ENCODE assay signal across 18 mouse cellular contexts in the genomic region with DNA sequence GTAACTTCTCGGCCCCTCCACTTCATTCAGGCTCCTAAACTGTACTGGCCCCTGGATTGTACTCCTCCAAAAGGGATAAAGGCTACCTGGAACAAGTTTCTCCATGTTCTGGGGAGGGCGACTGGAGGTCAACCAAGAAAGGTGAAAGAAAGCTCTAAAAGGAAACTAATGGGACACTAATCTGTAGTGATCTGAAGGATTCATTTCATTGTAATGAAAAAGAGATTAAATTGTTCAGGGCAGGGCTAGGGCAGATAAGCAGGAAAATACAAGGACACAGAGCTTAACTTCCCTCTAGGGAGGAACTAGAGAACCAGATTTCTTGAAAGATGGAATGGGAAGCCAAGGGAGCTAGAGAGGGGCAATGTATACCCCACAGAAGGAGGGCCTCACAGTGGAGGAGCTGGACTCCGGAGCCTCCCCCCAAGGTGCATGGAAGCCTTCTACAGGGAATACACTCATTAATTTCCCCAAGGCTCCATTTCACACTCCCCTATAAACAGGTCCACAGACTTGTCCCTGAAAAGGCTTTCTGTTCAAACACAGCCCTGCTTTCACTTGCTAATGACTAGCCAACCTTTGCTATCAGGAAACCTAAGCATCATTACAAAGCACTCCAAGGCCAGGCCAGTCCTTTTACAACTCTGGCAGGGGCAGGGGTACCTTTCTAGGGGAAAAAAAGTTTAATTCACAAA. TPM values are rescaled to one million over a fixed set of nuclear protein-coding genes. Genes with fewer than 3 reads are reported as not detected.
DNase-seq lines count a peak whose midpoint lies in the region; ATAC-seq lines count a peak whose summit lies in the region.
"Had no signal": no experiment of that assay in that cellular context is flagged by ENCODE, and none has a peak within 500 bp of the region (broad histone marks: within the 10 kb centered on the region; RNA-seq: fewer than 3 reads in every experiment).

No protein-coding gene starts in this region.

- H3K36me3 ChIP-seq in erythroblast, embryonic 14.5 days (ENCODE audit: control insufficient read depth), result peaks cover 95% of the 10 kb centered on the region
- no peaks in the 10 kb centered on the region for H3K36me3 ChIP-seq in midbrain, embryonic 11.5 days (ENCODE audit: control insufficient read depth, insufficient read depth, low read length)
- H3K36me3 ChIP-seq in midbrain, embryonic 15.5 days (replicated peaks), result no peaks in the 10 kb centered on the region
- H3K36me3 ChIP-seq in limb, embryonic 13.5 days, result peaks cover 12% of the 10 kb centered on the region
- H3K36me3 ChIP-seq: G1E; midbrain, embryonic 12.5 days had no signal

- no peak overlapping the region for H3K4me2 ChIP-seq in midbrain, embryonic 11.5 days
- no peak overlapping the region for H3K4me2 ChIP-seq in midbrain, embryonic 15.5 days
- peak overlapping the region; percentile 19 for H3K4me2 ChIP-seq in limb, embryonic 13.5 days (replicated peaks)
- H3K4me2 ChIP-seq: hindbrain, embryonic 15.5 days; midbrain, embryonic 12.5 days had no signal

- DNase-seq in midbrain, embryonic 11.5 days (ENCODE audit: low spot score, missing footprints), result no peak
- DNase-seq in spleen, postnatal 14 days (ENCODE audit: low spot score in 2 of 2), result no peak
- DNase-seq in adrenal gland, adult 18-20 months (ENCODE audit: low spot score in 2 of 2), result no peak
- no peak for DNase-seq in layer of hippocampus, adult 18-20 months (ENCODE audit: low spot score in 2 of 2)
- DNase-seq: cerebellum, postnatal 10 days; gastrocnemius, postnatal 25 days; kidney, adult 18-20 months; kidney, postnatal 4 days; lung, postnatal 14 days had no signal

- no peak overlapping the region for H3K9ac ChIP-seq in midbrain, embryonic 11.5 days (ENCODE audit: low read length)
- H3K9ac ChIP-seq in midbrain, embryonic 15.5 days, result no peak overlapping the region
- no peak overlapping the region for H3K9ac ChIP-seq in limb, embryonic 13.5 days
- H3K9ac ChIP-seq: hindbrain, embryonic 15.5 days; midbrain, embryonic 12.5 days had no signal

- no peaks in the 10 kb centered on the region for H3K27me3 ChIP-seq in erythroblast, embryonic 14.5 days (ENCODE audit: control insufficient read depth)
- no peaks in the 10 kb centered on the region for H3K27me3 ChIP-seq in midbrain, embryonic 11.5 days (ENCODE audit: control insufficient read depth, insufficient read depth, low read length)
- H3K27me3 ChIP-seq in midbrain, embryonic 15.5 days (replicated peaks), result no peaks in the 10 kb centered on the region
- no peaks in the 10 kb centered on the region for H3K27me3 ChIP-seq in limb, embryonic 13.5 days
- H3K27me3 ChIP-seq: hindbrain, embryonic 15.5 days; midbrain, embryonic 12.5 days had no signal

- H3K9me3 ChIP-seq in erythroblast, embryonic 14.5 days (ENCODE audit: control insufficient read depth, low read length), result no peaks in the 10 kb centered on the region
- no peaks in the 10 kb centered on the region for H3K9me3 ChIP-seq in midbrain, embryonic 11.5 days (ENCODE audit: control insufficient read depth, low read length)
- H3K9me3 ChIP-seq in midbrain, embryonic 15.5 days, result no peaks in the 10 kb centered on the region
- H3K9me3 ChIP-seq in limb, embryonic 13.5 days, result no peaks in the 10 kb centered on the region
- H3K9me3 ChIP-seq: hindbrain, embryonic 15.5 days; midbrain, embryonic 12.5 days had no signal

- H3K4me3 ChIP-seq in erythroblast, embryonic 14.5 days (replicated peaks), result peak overlapping the region; percentile 46
- no peak overlapping the region for H3K4me3 ChIP-seq in midbrain, embryonic 11.5 days (ENCODE audit: low read depth, low read length)
- H3K4me3 ChIP-seq in midbrain, embryonic 15.5 days, result no peak overlapping the region
- H3K4me3 ChIP-seq in limb, embryonic 13.5 days, result no peak overlapping the region
- H3K4me3 ChIP-seq: hindbrain, embryonic 15.5 days; midbrain, embryonic 12.5 days had no signal

- WGBS in midbrain, embryonic 11.5 days, result 57% methylated on average over 3 of the region's 3 CpGs
- 47% methylated on average over 3 of the region's 3 CpGs for WGBS in midbrain, embryonic 15.5 days
- WGBS in limb, embryonic 13.5 days, result 59% methylated on average over 3 of the region's 3 CpGs

- H3K4me1 ChIP-seq in erythroblast, embryonic 14.5 days (ENCODE audit: control insufficient read depth), result peaks cover 78% of the 10 kb centered on the region
- no peaks in the 10 kb centered on the region for H3K4me1 ChIP-seq in midbrain, embryonic 11.5 days (ENCODE audit: control insufficient read depth, insufficient read depth, low read length)
- H3K4me1 ChIP-seq in midbrain, embryonic 15.5 days, result no peaks in the 10 kb centered on the region
- peaks cover 63% of the 10 kb centered on the region for H3K4me1 ChIP-seq in limb, embryonic 13.5 days

- H3K27ac ChIP-seq in midbrain, embryonic 11.5 days (ENCODE audit: low read depth, low read length), result no peak overlapping the region
- no peak overlapping the region for H3K27ac ChIP-seq in midbrain, embryonic 15.5 days
- H3K27ac ChIP-seq in limb, embryonic 13.5 days, result peak overlapping the region; percentile 33; the same call in 1 of the 2 replicates
- H3K27ac ChIP-seq: hindbrain, embryonic 15.5 days; midbrain, embryonic 12.5 days had no signal

- ATAC-seq in erythroblast, adult 5-6 weeks (replicated peaks; ENCODE audit: low FRiP score, poor library complexity, severe bottlenecking), result no peak
- ATAC-seq in midbrain, embryonic 11.5 days (ENCODE audit: low FRiP score), result 0 out of 2 replicates have a peak, but pooled peaks have one; percentile 24
- ATAC-seq in midbrain, embryonic 15.5 days (replicated peaks), result no peak
- ATAC-seq in limb, embryonic 13.5 days (ENCODE audit: low FRiP score, low read depth), result no peak
- ATAC-seq: activated CD4-positive, CD25-positive, alpha-beta regulatory T cell, adult 4 months; forebrain, embryonic 16.5 days had no signal

RNA-seq across cellular contexts. Expression of gene Cdc42ep3, which starts 12.1 kb away (rescaled TPM):
- 1.8 and 1.9 TPM in 2 replicates for polyA plus RNA-seq in erythroblast, embryonic 14.5 days (2012)
- 23.6 and 33.4 TPM in 2 replicates for total RNA-seq in erythroblast, adult 5-6 weeks (2015; ENCODE audit: low replicate concordance)
- 26.3 and 28.0 TPM in 2 replicates for total RNA-seq in erythroblast, adult 5-6 weeks (2017; ENCODE audit: low replicate concordance)
- 18.0 and 21.3 TPM in 2 replicates for polyA plus RNA-seq in midbrain, embryonic 11.5 days (2014; fragmentation: Nextera tagmentation; extraction: Ambion mirVana)
- 43.1 and 48.5 TPM in 2 replicates for polyA plus RNA-seq in midbrain, embryonic 15.5 days (2015; fragmentation: Nextera tagmentation; extraction: Ambion mirVana)
- polyA plus RNA-seq in limb, embryonic 13.5 days (2015; fragmentation: Nextera tagmentation; extraction: Ambion mirVana), result 72.3 and 88.4 TPM in 2 replicates
- total RNA-seq in adrenal gland, adult 18-20 months (2021), result 10 to 100 TPM in 1 of 2 experiments, 1 to 10 TPM in 1; 9.0 to 11.2 TPM
- total RNA-seq in layer of hippocampus, adult 18-20 months (2021), result 1 to 10 TPM; 3.8 to 8.5 TPM
- polyA plus RNA-seq: G1E had no signal
